Mouse (Mus musculus) kidney, embryonic 14.5 days (tissue): ENCODE measurements around the gene Mlana. TPM values are rescaled to one million over a fixed set of nuclear protein-coding genes. Genes with fewer than 3 reads are reported as not detected.

ENCODE experiments used
- ATAC-seq: fragments of 200-750 bp; cut with Nextera tagmentation; 2 replicates; pipeline ENCODE4 v1.8.0; 2017; ENCODE audit warnings: moderate number of reproducible peaks, mild to moderate bottlenecking, moderate TSS enrichment, moderate library complexity; ENCODE audit not compliant: low FRiP score, low TSS enrichment
- H3K27ac ChIP-seq: fragments of 300-500 bp; sonication (generic); 2 replicates; pipeline ENCODE4 v1.5.1; 2014; ENCODE audit warnings: low read depth, mild to moderate bottlenecking, low read length, moderate library complexity, mixed read lengths
- H3K27me3 ChIP-seq: fragments of 300-500 bp; sonication (generic); 2 replicates; pipeline ENCODE4 v1.6.1; 2014; ENCODE audit warnings: mild to moderate bottlenecking, low read length; ENCODE audit not compliant: control insufficient read depth, insufficient read depth
- H3K36me3 ChIP-seq: fragments of 300-500 bp; sonication (generic); 2 replicates; pipeline ENCODE4 v1.6.1; 2014; ENCODE audit warnings: low read length, mixed read lengths; ENCODE audit not compliant: control insufficient read depth, insufficient read depth
- H3K4me1 ChIP-seq: fragments of 300-500 bp; sonication (generic); 2 replicates; pipeline ENCODE4 v1.6.1; 2014; ENCODE audit warnings: low read length, mixed read lengths; ENCODE audit not compliant: control insufficient read depth, insufficient read depth
- H3K4me2 ChIP-seq: fragments of 300-500 bp; sonication (generic); replicated peaks from 2 replicates; pipeline ENCODE4 v1.6.1; 2014; ENCODE audit warnings: low read depth, mild to moderate bottlenecking, low read length
- H3K4me3 ChIP-seq: fragments of 300-500 bp; sonication (generic); 2 replicates; pipeline ENCODE4 v1.5.1; 2014; ENCODE audit warnings: mild to moderate bottlenecking, low read length
- H3K9ac ChIP-seq: fragments of 300-500 bp; sonication (generic); 2 replicates; pipeline ENCODE4 v1.6.1; 2014; ENCODE audit warnings: low read depth, mild to moderate bottlenecking, low read length, moderate library complexity
- H3K9me3 ChIP-seq: fragments of 300-500 bp; sonication (generic); 2 replicates; pipeline ENCODE4 v1.6.1; 2016; ENCODE audit warnings: low read length; ENCODE audit not compliant: control insufficient read depth
- WGBS: fragments of 180-500 bp; shearing (Covaris S2); extraction: QIAGEN DNeasy Blood & Tissue Kit; methylation state at CpG from one replicate; pipeline ENCODE4 v1.1.7; 2014; 5-methylcytosine and 5-hydroxymethylcytosine counted together
- polyA plus RNA-seq: library from polyadenylated mRNA; unstranded; fragments of >200 nt; fragmentation: Nextera tagmentation; extraction: Ambion mirVana; gene quantifications from 2 replicates; pipeline ENCODE4 v1.2.1, GENCODE M21; 2014

Gene Mlana
- polyA plus RNA-seq, 1 experiment from 2014 or later: not detected

GRCm38 (mm10) chr19:29658836-29659235 is 38.8 kb upstream of the Mlana start:
- Histone ChIP-seq H3K4me3 (no peak overlapping the region), H3K27me3 (no peaks in the 10 kb centered on the region), H3K9me3 (no peaks in the 10 kb centered on the region), H3K4me1 (no peaks in the 10 kb centered on the region), H3K36me3 (no peaks in the 10 kb centered on the region), H3K4me2 (no peak overlapping the region), H3K9ac (no peak overlapping the region), H3K27ac (no peak overlapping the region)
- WGBS: 94% methylated on average over 4 of the region's 4 CpGs
- ATAC-seq: no peak

GRCm38 (mm10) chr19:29659705-29660104 is 37.9 kb upstream of the Mlana start:
- H3K4me2 ChIP-seq: no peak overlapping the region
- H3K9ac ChIP-seq: no peak overlapping the region
- H3K27ac ChIP-seq: no peak overlapping the region
- H3K4me1 ChIP-seq: no peaks in the 10 kb centered on the region
- H3K27me3 ChIP-seq: no peaks in the 10 kb centered on the region
- ATAC-seq: no peak
- no peak overlapping the region for H3K4me3 ChIP-seq
- H3K9me3 ChIP-seq: no peaks in the 10 kb centered on the region
- 53% methylated on average over 6 of the region's 6 CpGs for WGBS
- H3K36me3 ChIP-seq: no peaks in the 10 kb centered on the region

- H3K27me3 ChIP-seq: no peaks in the 10 kb centered on the region
- 73% methylated on average over 10 of the region's 10 CpGs for WGBS
- no peak for ATAC-seq
- H3K4me1 ChIP-seq: no peaks in the 10 kb centered on the region
- no peak overlapping the region for H3K9ac ChIP-seq
- no peak overlapping the region for H3K27ac ChIP-seq
- H3K4me3 ChIP-seq: no peak overlapping the region
- no peak overlapping the region for H3K4me2 ChIP-seq
- no peaks in the 10 kb centered on the region for H3K9me3 ChIP-seq
- no peaks in the 10 kb centered on the region for H3K36me3 ChIP-seq
Observed at GRCm38 (mm10) chr19:29660835-29661764, 36.5 kb upstream of the Mlana start.

GRCm38 (mm10) chr19:29661974-29662580 is 35.5 kb upstream of the Mlana start:
- Histone ChIP-seq H3K27me3 (no peaks in the 10 kb centered on the region), H3K4me1 (peaks cover 1% of the 10 kb centered on the region; the same call in 1 of the 2 replicates), H3K27ac (no peak overlapping the region), H3K9ac (no peak overlapping the region), H3K4me3 (no peak overlapping the region), H3K36me3 (no peaks in the 10 kb centered on the region), H3K4me2 (no peak overlapping the region), H3K9me3 (no peaks in the 10 kb centered on the region)
- WGBS: 89% methylated on average over 6 of the region's 6 CpGs
- no peak for ATAC-seq

GRCm38 (mm10) chr19:29663780-29664179 is 33.8 kb upstream of the Mlana start:
- Histone ChIP-seq H3K27me3 (no peaks in the 10 kb centered on the region), H3K4me1 (peaks cover 5% of the 10 kb centered on the region; the same call in 1 of the 2 replicates), H3K4me2 (no peak overlapping the region), H3K9me3 (no peaks in the 10 kb centered on the region), H3K4me3 (no peak overlapping the region), H3K9ac (no peak overlapping the region), H3K27ac (no peak overlapping the region), H3K36me3 (no peaks in the 10 kb centered on the region)
- 55% methylated on average over 8 of the region's 8 CpGs for WGBS
- ATAC-seq: no peak

GRCm38 (mm10) chr19:29664934-29665333 is 32.7 kb upstream of the Mlana start:
- H3K36me3 ChIP-seq: no peaks in the 10 kb centered on the region

GRCm38 (mm10) chr19:29666164-29666563 is 31.5 kb upstream of the Mlana start:
- no peak overlapping the region for H3K4me2 ChIP-seq
- H3K9ac ChIP-seq: no peak overlapping the region
- H3K9me3 ChIP-seq: no peaks in the 10 kb centered on the region
- H3K36me3 ChIP-seq: no peaks in the 10 kb centered on the region
- peaks cover 5% of the 10 kb centered on the region; the same call in 1 of the 2 replicates for H3K4me1 ChIP-seq
- ATAC-seq: no peak
- H3K4me3 ChIP-seq: no peak overlapping the region
- H3K27me3 ChIP-seq: no peaks in the 10 kb centered on the region
- no peak overlapping the region for H3K27ac ChIP-seq
- WGBS: 85% methylated on average over 4 of the region's 4 CpGs

More at GRCm38 (mm10) chr19:29664934-29665333, 32.7 kb upstream of the Mlana start:
- no peak overlapping the region for H3K4me3 ChIP-seq
- H3K9ac ChIP-seq: no peak overlapping the region
- H3K9me3 ChIP-seq: no peaks in the 10 kb centered on the region
- 87% methylated on average over 5 of the region's 5 CpGs for WGBS
- no peak for ATAC-seq
- H3K4me2 ChIP-seq: no peak overlapping the region
- no peak overlapping the region for H3K27ac ChIP-seq
- H3K4me1 ChIP-seq: peaks cover 5% of the 10 kb centered on the region; the same call in 1 of the 2 replicates
- H3K27me3 ChIP-seq: no peaks in the 10 kb centered on the region

- Histone ChIP-seq H3K9me3 (no peaks in the 10 kb centered on the region), H3K27me3 (no peaks in the 10 kb centered on the region), H3K27ac (no peak overlapping the region), H3K4me1 (peaks cover 5% of the 10 kb centered on the region; the same call in 1 of the 2 replicates), H3K9ac (no peak overlapping the region), H3K36me3 (no peaks in the 10 kb centered on the region), H3K4me3 (no peak overlapping the region), H3K4me2 (no peak overlapping the region)
- ATAC-seq: no peak; the same call in none of the 2 replicates
- 38% methylated on average over 5 of the region's 5 CpGs for WGBS
Observed at GRCm38 (mm10) chr19:29666965-29667594, 30.5 kb upstream of the Mlana start.
